Mouse (Mus musculus) heart, embryonic 14.5 days (tissue): Measurements from ENCODE around the gene Gpd2. TPM values are rescaled to one million over a fixed set of nuclear protein-coding genes. Genes with fewer than 3 reads are reported as not detected.

Experiments used
- polyA plus RNA-seq: library from polyadenylated mRNA; unstranded; fragments of >200 nt; fragmentation: Nextera tagmentation; extraction: Ambion mirVana; gene quantifications from 2 replicates; pipeline ENCODE4 v1.2.1, GENCODE M21; 2014

The Gpd2 gene
- polyA plus RNA-seq, 1 experiment from 2014 or later, result 13.3 TPM

Other genes starting within 250 kb of the Gpd2 start
- gene Nr4a2, start 113.6 kb upstream of the Gpd2 start, polyA plus RNA-seq, result 1.9 and 2.4 TPM in 2 replicates